Mouse (Mus musculus) forebrain, embryonic 13.5 days (tissue): ENCODE data around the gene Rundc1. TPM values are rescaled to one million over a fixed set of nuclear protein-coding genes. Genes with fewer than 3 reads are reported as not detected.
"Not testable (repeated sequence)": the region's sequence is repeated elsewhere in the genome, so short reads cannot be mapped to it uniquely, and the experiment has no call there.

Source experiments
- ATAC-seq: fragments of 200-750 bp; cut with Nextera tagmentation; 2 replicates; pipeline ENCODE4 v1.8.0; 2017
- H3K27ac ChIP-seq: fragments of 300-500 bp; sonication (generic); 2 replicates; pipeline ENCODE4 v1.5.1; 2015; ENCODE audit warnings: inconsistent platforms, mild to moderate bottlenecking, moderate library complexity
- H3K27me3 ChIP-seq: fragments of 300-500 bp; sonication (generic); 2 replicates; pipeline ENCODE4 v1.6.1; 2015; ENCODE audit warnings: mild to moderate bottlenecking, inconsistent platforms
- H3K36me3 ChIP-seq: fragments of 300-500 bp; sonication (generic); 2 replicates; pipeline ENCODE4 v1.6.1; 2015; ENCODE audit warnings: mild to moderate bottlenecking, inconsistent platforms; ENCODE audit not compliant: poor library complexity, severe bottlenecking
- H3K4me1 ChIP-seq: fragments of 300-500 bp; sonication (generic); 2 replicates; pipeline ENCODE4 v1.6.1; 2015; ENCODE audit warnings: inconsistent platforms
- H3K4me2 ChIP-seq: fragments of 300-500 bp; sonication (generic); 2 replicates; pipeline ENCODE4 v1.6.1; 2015; ENCODE audit warnings: inconsistent platforms, mild to moderate bottlenecking, moderate library complexity
- H3K4me3 ChIP-seq: fragments of 300-500 bp; sonication (generic); 2 replicates; pipeline ENCODE4 v1.5.1; 2015; ENCODE audit warnings: mild to moderate bottlenecking, inconsistent platforms
- H3K9ac ChIP-seq: fragments of 300-500 bp; sonication (generic); 2 replicates; pipeline ENCODE4 v1.6.1; 2015; ENCODE audit warnings: mild to moderate bottlenecking, inconsistent platforms
- H3K9me3 ChIP-seq: fragments of 300-500 bp; sonication (generic); replicated peaks from 2 replicates; pipeline ENCODE4 v1.6.1; 2016; ENCODE audit warnings: inconsistent platforms
- WGBS: fragments of 180-500 bp; shearing (Covaris S2); methylation state at CpG from one replicate; pipeline ENCODE4 v1.1.7; 2015; 5-methylcytosine and 5-hydroxymethylcytosine counted together
- polyA plus RNA-seq: library from polyadenylated mRNA; unstranded; fragments of >200 nt; fragmentation: Nextera tagmentation; extraction: Ambion mirVana; gene quantifications from 2 replicates; pipeline ENCODE4 v1.2.1, GENCODE M21; 2015

Rundc1 gene
- polyA plus RNA-seq, 1 experiment from 2014 or later = 24.2 TPM

DNA sequence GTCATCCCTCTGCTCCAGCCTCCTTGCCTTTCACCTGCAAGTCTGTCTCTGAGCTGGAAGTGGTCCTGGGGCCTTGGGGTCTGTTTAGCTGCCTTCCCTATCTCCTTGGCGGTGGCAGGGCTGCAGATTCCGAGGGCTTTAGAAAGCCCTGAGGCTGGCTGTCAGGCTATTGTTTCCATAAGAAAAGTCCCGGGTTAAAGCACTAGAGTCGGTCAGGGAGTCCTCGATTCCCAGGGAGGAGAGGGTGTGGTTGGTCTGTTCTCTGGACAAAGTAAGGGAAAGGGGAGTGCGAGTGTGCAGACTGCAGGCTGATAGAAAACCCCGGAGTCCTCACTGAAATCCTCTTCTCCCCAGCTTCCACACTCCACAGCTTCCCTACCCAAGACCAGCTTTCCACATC is 45.3 kb downstream of the Rundc1 start:
- Histone ChIP-seq H3K27ac (no peak overlapping the region; the same call in 1 of the 2 replicates), H3K9me3 (no peaks in the 10 kb centered on the region), H3K4me3 (peak overlapping the region; percentile 78), H3K9ac (peak overlapping the region; percentile 54), H3K4me2 (peak overlapping the region; percentile 85), H3K27me3 (no peaks in the 10 kb centered on the region), H3K4me1 (peaks cover 66% of the 10 kb centered on the region), H3K36me3 (peaks cover 11% of the 10 kb centered on the region)
- 11% methylated on average over 7 of the region's 7 CpGs for WGBS
- no peak for ATAC-seq

DNA sequence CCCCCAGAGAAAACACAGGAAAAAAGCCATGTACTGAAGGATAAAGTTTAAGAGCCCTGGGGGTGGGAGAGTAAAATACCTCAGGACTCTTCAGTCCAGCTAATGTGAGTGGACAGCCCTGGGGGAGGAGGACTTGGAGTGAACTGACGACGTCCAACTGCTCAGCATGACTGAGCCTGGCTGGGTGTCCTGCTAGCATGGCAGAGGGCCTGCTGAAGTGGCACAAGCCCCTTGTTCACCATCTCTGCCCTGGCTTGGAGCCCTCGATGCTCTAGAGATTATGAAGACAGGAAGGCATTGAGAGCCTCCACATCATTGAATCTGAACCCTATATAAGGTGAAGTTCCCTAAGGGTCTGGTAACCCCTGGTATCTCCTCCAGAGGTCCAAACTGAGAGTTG is 47.0 kb downstream of the Rundc1 start:
- Histone ChIP-seq H3K27ac (peak overlapping the region; percentile 25; the same call in 1 of the 2 replicates), H3K36me3 (peaks cover 11% of the 10 kb centered on the region), H3K4me2 (0 out of 2 replicates have a peak overlapping the region, but pooled peaks have one; percentile 5), H3K9ac (no peak overlapping the region), H3K4me3 (peak overlapping the region; percentile 2; the same call in 1 of the 2 replicates), H3K4me1 (peaks cover 58% of the 10 kb centered on the region), H3K9me3 (no peaks in the 10 kb centered on the region), H3K27me3 (no peaks in the 10 kb centered on the region)
- WGBS = 67% methylated on average over 3 of the region's 3 CpGs
- ATAC-seq = no peak

DNA sequence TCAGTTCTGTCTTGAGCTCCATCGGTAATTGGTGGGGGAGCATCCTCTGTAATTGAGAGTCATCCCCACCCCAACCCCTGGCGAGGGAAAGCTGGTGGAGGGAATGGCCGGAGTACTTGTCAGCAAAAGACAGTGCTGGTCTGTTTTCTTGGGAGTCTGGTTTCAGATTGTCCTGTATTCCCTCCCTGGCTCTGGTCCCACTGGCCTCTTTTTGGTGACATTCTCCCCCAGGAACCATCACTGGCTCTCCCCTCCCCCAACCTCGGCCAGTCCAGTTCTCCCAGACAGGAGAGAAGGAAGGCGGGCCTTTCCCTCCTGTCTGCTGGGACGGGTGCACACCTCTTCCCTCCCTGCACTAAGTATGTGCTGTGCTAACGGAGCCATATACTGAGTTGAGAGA is 47.5 kb downstream of the Rundc1 start:
- 62% methylated on average over 7 of the region's 7 CpGs for WGBS
- no peaks in the 10 kb centered on the region for H3K9me3 ChIP-seq
- H3K4me2 ChIP-seq = 0 out of 2 replicates have a peak overlapping the region, but pooled peaks have one; percentile 5
- H3K27ac ChIP-seq = peak overlapping the region; percentile 25
- no peak overlapping the region for H3K4me3 ChIP-seq
- H3K27me3 ChIP-seq = no peaks in the 10 kb centered on the region
- no peak for ATAC-seq
- H3K9ac ChIP-seq = no peak overlapping the region
- H3K4me1 ChIP-seq = peaks cover 58% of the 10 kb centered on the region
- peaks cover 11% of the 10 kb centered on the region for H3K36me3 ChIP-seq

DNA sequence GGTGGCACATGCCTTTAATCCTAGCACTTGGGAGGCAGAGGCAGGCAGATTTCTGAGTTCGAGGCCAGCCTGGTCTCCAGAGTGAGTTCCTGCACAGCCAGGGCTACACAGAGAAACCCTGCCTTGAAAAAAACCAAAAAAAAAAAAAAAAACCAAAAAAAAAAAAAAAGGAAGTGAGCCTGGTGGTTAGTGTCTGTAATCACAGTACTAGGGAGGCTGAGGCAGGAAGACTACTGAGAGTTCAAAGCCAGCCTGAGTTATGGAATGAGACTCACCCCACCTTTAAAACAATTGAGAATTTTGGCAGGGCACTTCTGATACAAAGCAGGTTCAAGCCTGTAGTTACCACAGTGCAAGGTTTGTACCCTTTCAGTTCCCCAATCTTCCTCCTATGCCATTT is 48.8 kb downstream of the Rundc1 start:
- H3K27me3 ChIP-seq, H3K4me3 ChIP-seq, H3K4me2 ChIP-seq, H3K9me3 ChIP-seq, ATAC-seq, H3K27ac ChIP-seq, H3K9ac ChIP-seq: not testable (repeated sequence)
- 88% methylated on average over 1 of the region's 1 CpGs for WGBS
- Histone ChIP-seq H3K4me1 (peaks cover 64% of the 10 kb centered on the region), H3K36me3 (peaks cover 11% of the 10 kb centered on the region)

DNA sequence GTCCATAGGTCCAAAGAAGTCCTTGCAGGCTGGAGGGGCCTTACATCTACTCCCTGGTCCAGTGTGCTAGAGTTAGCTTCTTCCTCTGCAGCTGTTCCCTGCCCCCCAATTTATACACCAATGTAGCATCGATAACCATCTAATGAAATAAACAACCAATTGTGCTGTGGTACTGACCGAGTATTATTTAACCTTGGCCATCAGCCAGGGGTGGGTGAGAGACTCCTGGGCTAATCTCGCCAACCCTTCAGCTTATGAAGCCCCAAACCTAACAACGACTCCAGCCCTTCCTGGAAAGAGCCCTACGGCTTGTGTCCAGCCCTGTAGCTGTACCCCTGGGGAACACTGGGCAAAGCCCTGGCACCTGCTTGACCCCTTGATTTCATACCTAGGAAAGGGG is 49.4 kb downstream of the Rundc1 start:
- Histone ChIP-seq H3K36me3 (peaks cover 11% of the 10 kb centered on the region), H3K4me2 (no peak overlapping the region), H3K4me1 (peaks cover 66% of the 10 kb centered on the region), H3K9ac (no peak overlapping the region), H3K27me3 (no peaks in the 10 kb centered on the region), H3K27ac (peak overlapping the region; percentile 10; the same call in 1 of the 2 replicates), H3K4me3 (no peak overlapping the region), H3K9me3 (no peaks in the 10 kb centered on the region)
- ATAC-seq = no peak
- 65% methylated on average over 5 of the region's 5 CpGs for whole genome bisulfite sequencing

DNA sequence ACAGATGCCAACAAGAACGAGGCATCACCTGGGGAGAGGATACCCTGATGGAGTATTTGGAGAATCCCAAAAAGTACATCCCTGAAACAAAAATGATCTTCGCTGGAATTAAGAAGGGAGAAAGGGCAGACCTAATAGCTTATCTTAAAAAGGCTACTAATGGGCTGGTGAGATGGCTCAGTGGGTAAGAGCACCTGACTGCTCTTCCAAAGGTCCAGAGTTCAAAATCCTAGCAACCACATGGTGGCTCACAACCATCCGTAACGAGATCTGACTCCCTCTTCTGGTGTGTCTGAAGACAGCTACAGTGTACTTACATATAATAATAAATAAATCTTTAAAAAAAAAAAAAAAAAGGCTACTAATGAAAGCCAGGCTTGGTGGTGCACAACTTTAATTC is 51.5 kb downstream of the Rundc1 start:
- 79% methylated on average over 4 of the region's 4 CpGs for WGBS
- H3K27me3 ChIP-seq, H3K4me2 ChIP-seq, H3K9me3 ChIP-seq, H3K4me3 ChIP-seq, H3K9ac ChIP-seq, ATAC-seq, H3K27ac ChIP-seq, H3K36me3 ChIP-seq: not testable (repeated sequence)
- peaks cover 57% of the 10 kb centered on the region for H3K4me1 ChIP-seq

DNA sequence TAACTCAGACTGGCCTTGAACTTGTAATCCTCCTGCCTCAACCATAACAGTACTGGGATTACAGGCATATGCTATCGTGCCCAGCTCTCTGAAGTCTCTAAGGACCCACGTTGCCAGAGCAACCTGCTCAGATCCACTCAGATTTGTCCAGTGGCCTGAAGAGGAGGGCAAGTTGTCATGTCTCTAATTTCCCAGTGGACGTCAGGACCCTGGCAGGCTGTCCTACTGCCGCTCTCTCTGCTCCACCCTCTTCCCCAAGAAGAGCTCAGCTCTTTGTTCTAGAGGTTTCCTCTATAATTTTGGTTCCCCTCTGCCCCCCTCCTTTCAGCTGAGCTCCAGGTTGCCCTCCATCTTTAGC is 52.3 kb downstream of the Rundc1 start:
- Histone ChIP-seq H3K4me2 (peak overlapping the region; percentile 17; the same call in 1 of the 2 replicates), H3K27me3 (no peaks in the 10 kb centered on the region), H3K27ac (peak overlapping the region; percentile 92), H3K36me3 (no peaks in the 10 kb centered on the region), H3K9me3 (no peaks in the 10 kb centered on the region), H3K9ac (no peak overlapping the region), H3K4me1 (peaks cover 49% of the 10 kb centered on the region), H3K4me3 (no peak overlapping the region)
- peak; percentile 61 for ATAC-seq
- 6% methylated on average over 4 of the region's 4 CpGs for WGBS

DNA sequence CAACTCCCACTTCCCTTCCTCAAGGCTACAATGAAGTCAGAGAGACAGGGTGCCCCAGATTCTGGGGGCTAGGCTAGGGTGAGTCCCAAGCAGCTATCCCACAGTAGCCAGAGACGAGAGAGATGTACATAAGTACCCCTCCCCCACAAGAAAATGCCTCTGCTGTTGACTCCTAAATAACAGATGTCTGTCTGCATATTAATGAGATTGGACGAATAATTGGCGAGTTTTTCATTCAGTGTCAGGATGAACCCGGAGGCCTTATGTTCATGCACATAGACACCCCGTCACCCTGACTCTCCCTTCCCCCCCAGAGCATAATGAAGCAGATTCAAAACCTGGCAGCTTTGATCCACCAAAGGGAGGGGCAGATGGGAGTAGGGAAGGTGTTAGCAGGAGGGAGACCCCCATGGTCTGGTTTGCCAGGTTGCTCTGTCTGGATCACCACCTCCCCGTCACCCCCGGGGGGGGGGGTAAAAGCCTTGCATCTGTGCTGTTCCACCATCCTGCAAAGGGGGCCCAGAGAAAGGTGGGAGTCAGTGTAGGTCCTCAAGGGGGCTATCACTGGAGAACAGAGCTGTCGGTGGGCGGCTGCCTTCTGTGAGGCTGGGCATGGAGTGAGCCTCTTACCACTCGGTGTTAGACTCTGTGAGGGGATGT is 52.8 kb downstream of the Rundc1 start:
- peak overlapping the region; percentile 17 for H3K4me2 ChIP-seq
- peak; percentile 92 for ATAC-seq
- H3K27ac ChIP-seq = peak overlapping the region; percentile 92
- H3K27me3 ChIP-seq = no peaks in the 10 kb centered on the region
- H3K4me1 ChIP-seq = peaks cover 44% of the 10 kb centered on the region
- H3K9me3 ChIP-seq = no peaks in the 10 kb centered on the region
- 13% methylated on average over 10 of the region's 10 CpGs for WGBS
- no peak overlapping the region for H3K4me3 ChIP-seq
- no peaks in the 10 kb centered on the region for H3K36me3 ChIP-seq
- H3K9ac ChIP-seq = no peak overlapping the region

DNA sequence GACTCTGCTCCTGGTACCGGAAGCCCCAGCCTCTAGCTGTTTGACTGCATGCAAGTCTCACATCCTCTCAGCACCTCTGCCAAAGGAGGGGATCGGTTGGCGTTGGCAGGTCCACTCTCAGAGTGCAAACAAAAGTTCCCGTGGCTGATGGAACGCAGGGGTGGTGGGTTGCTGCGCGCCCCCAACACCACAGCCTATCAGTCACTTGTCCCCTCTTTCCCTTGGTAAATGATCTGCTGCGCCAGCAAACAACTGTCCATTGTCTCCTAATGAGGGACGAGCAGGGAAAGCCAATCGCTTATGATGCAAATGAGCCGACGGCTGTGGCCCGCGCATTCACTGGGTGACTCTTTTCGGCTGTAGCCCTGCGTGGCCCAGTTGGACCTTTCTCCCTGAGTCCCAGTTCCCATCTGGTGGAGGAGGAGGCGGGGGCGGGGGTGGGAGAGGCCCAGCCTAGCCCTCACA is 54.3 kb downstream of the Rundc1 start:
- 1% methylated on average over 18 of the region's 18 CpGs for WGBS
- no peaks in the 10 kb centered on the region for H3K9me3 ChIP-seq
- no peaks in the 10 kb centered on the region for H3K36me3 ChIP-seq
- peaks cover 43% of the 10 kb centered on the region for H3K4me1 ChIP-seq
- no peaks in the 10 kb centered on the region for H3K27me3 ChIP-seq
- H3K27ac ChIP-seq = peak overlapping the region; percentile 92
- peak overlapping the region; percentile 57 for H3K9ac ChIP-seq
- ATAC-seq = no peak
- peak overlapping the region; percentile 52 for H3K4me2 ChIP-seq
- peak overlapping the region; percentile 16; the same call in 1 of the 2 replicates for H3K4me3 ChIP-seq

DNA sequence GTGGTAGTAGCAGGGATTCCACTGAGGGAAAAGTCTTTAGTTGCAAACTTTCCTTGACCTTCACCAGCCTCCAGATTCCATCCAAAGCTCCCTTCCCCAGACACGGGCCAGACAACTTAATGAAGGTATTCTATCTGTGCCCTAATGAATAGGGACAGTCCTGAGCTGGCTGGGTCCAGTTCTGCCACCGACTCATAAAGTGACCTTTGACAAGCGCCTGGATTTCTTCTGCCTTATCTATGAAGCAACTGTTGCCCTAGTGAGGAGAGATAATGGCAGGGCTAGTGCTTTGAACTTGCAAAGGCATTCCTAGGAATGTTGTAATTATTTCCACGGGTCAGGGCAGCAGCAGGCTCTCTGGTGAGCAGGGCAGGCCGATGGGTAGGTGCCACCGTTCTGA is 56.0 kb downstream of the Rundc1 start:
- ATAC-seq = no peak
- Histone ChIP-seq H3K4me2 (no peak overlapping the region), H3K27ac (no peak overlapping the region), H3K36me3 (no peaks in the 10 kb centered on the region), H3K9ac (no peak overlapping the region), H3K4me3 (no peak overlapping the region), H3K27me3 (no peaks in the 10 kb centered on the region), H3K4me1 (peaks cover 44% of the 10 kb centered on the region), H3K9me3 (no peaks in the 10 kb centered on the region)
- 69% methylated on average over 6 of the region's 6 CpGs for WGBS

DNA sequence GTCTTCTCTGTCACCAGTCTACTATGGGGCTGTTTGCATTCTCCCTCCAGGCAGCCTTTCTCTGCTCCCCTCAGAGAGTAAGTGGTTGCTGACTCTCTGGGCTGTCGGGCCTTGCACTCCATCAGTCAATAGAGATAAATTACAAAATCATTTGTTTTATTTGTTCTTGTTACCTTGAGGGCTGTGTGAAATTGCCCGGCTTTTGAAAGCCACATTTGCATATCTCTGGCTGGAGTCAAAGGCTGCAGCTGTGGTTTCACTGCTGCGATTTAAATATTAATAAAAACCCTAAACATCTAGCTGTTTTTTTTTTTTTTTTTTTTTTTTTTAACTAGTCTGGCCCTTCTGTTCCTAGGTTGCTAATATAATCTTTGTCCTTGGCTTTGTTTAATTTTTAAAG is 58.9 kb downstream of the Rundc1 start:
- Histone ChIP-seq H3K27ac (peak overlapping the region; percentile 73; the same call in 1 of the 2 replicates), H3K4me1 (peaks cover 27% of the 10 kb centered on the region), H3K4me3 (no peak overlapping the region), H3K36me3 (peaks cover 9% of the 10 kb centered on the region; the same call in 1 of the 2 replicates), H3K27me3 (no peaks in the 10 kb centered on the region), H3K9me3 (no peaks in the 10 kb centered on the region), H3K9ac (no peak overlapping the region), H3K4me2 (no peak overlapping the region)
- 26% methylated on average over 3 of the region's 3 CpGs for WGBS
- ATAC-seq = no peak; the same call in 1 of the 2 replicates

DNA sequence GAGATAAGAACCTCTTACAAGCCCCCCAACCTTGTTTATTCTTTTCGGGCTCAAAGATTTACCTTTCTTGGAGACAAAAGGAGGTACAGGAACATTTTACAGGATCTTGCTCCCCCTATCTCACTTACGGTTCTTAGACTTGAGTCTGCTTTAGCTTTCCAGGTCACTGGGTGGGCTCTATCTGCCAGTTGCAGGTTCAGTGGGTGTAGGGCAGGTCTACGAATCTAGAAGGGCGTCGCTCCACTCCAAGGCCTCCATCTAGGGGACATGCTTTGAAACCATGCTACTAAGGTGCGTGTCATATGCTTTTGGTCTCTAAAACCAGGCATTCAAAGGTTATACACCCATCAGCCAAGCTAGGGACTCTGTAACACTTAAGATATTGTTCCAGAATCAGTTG is 59.4 kb downstream of the Rundc1 start:
- H3K4me1 ChIP-seq = peaks cover 22% of the 10 kb centered on the region
- H3K27me3 ChIP-seq = no peaks in the 10 kb centered on the region
- no peak overlapping the region for H3K4me3 ChIP-seq
- H3K27ac ChIP-seq = peak overlapping the region; percentile 73
- no peak overlapping the region for H3K4me2 ChIP-seq
- peaks cover 14% of the 10 kb centered on the region for H3K36me3 ChIP-seq
- no peak overlapping the region for H3K9ac ChIP-seq
- no peaks in the 10 kb centered on the region for H3K9me3 ChIP-seq
- 78% methylated on average over 6 of the region's 6 CpGs for WGBS
- ATAC-seq = no peak

DNA sequence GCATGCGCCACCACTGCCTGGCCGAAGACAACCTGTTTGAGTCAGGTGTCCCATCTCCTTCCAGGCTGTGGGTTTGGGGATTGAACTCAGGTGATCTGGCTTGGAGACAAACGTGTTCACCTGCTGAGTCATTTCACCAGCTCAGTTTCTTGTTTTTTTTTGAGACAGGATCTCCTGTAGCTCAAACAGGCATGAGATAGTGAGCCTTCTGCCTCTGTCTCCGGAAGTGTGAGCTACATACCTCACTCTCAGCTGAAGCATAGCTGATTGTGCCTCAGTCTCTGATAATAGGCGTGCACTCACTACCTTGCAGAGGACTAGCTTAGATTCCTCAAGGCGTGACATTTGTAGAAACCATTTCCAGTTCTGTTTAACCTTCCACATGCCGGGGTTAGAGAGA is 59.9 kb downstream of the Rundc1 start:
- Histone ChIP-seq H3K27me3 (no peaks in the 10 kb centered on the region), H3K9me3 (no peaks in the 10 kb centered on the region), H3K4me2 (no peak overlapping the region), H3K27ac (no peak overlapping the region), H3K36me3 (peaks cover 19% of the 10 kb centered on the region), H3K4me3 (no peak overlapping the region), H3K4me1 (peaks cover 17% of the 10 kb centered on the region), H3K9ac (no peak overlapping the region)
- 91% methylated on average over 7 of the region's 7 CpGs for WGBS
- no peak for ATAC-seq
